Mouse (Mus musculus) CH12.LX (cell line): ENCODE measurements around the gene Hba-a2.

Source experiments
- BHLHE40 ChIP-seq: IDR thresholded peaks from 2 replicates; pipeline ENCODE4 v1.6.1; 2011; ENCODE audit warnings: mild to moderate bottlenecking, low read depth, low read length, improper control_type of control experiment
- CTCF ChIP-seq, 2 experiments: IDR thresholded peaks in 1 of 2; conservative IDR thresholded peaks in 1 of 2; 2 replicates each; pipeline ENCODE4 v1.5.1; 2011 to 2012; ENCODE audit warnings: low read depth in 2 of 2, low read length in 2 of 2, improper control_type of control experiment in 1 of 2, inconsistent platforms in 1 of 2, mild to moderate bottlenecking in 1 of 2, moderate library complexity in 1 of 2
- EP300 ChIP-seq: IDR thresholded peaks from 2 replicates; pipeline ENCODE4 v1.6.1; 2011; ENCODE audit warnings: low read length, improper control_type of control experiment
- MAX ChIP-seq: IDR thresholded peaks from 2 replicates; pipeline ENCODE4 v1.6.1; 2011; ENCODE audit warnings: low read length, improper control_type of control experiment
- MXI1 ChIP-seq: IDR thresholded peaks from 2 replicates; pipeline ENCODE4 v1.6.1; 2011; ENCODE audit warnings: mild to moderate bottlenecking, low read depth, low read length, improper control_type of control experiment
- NRF1 ChIP-seq: IDR thresholded peaks from 2 replicates; pipeline ENCODE4 v1.6.1; 2014; ENCODE audit warnings: low read depth, mild to moderate bottlenecking, inconsistent platforms, low read length, improper control_type of control experiment, moderate library complexity
- POLR2A ChIP-seq: IDR thresholded peaks from 2 replicates; pipeline ENCODE4 v1.6.1; 2011; ENCODE audit warnings: low read depth, mild to moderate bottlenecking, improper control_type of control experiment, low read length
- UBTF ChIP-seq: IDR thresholded peaks from 2 replicates; pipeline ENCODE4 v1.6.1; 2012; ENCODE audit warnings: low read depth, mild to moderate bottlenecking, inconsistent platforms, low read length, improper control_type of control experiment, moderate library complexity

DNA sequence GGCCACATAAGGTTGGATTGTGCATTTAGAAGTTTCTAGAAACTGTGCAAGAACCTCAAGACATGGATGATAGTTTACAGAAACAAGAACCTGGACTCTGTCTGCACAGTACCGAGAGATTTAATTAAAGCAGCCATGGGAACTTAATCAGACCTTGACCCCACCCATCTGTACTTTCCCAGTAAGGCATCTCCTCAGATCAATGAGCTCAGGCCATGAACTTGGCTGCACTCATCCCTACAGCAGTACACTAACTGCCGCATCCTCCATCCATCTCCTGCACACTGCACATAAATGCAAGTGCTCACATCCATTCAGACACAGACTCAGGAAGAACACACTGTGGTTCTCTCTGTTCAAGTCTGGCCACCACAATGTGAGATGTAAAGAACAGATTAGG, 15.6 kb upstream of the Hba-a2 start:
- TF ChIP-seq BHLHE40 = no peak
- no peak for TF ChIP-seq CTCF (conservative IDR thresholded peaks at IDR 0.05 in 1 of 2, IDR thresholded peaks at IDR 0.05 in 1 of 2; ENCODE audit: low read depth in 2 of 2, low read length in 2 of 2)
- TF ChIP-seq MAX = no peak
- no peak for TF ChIP-seq POLR2A
- TF ChIP-seq NRF1 = no peak
- no peak for TF ChIP-seq EP300
- no peak for TF ChIP-seq MXI1
- TF ChIP-seq UBTF = no peak
